Mouse (Mus musculus): ENCODE data around the gene Hs6st2.

The Hs6st2 gene

DNA sequence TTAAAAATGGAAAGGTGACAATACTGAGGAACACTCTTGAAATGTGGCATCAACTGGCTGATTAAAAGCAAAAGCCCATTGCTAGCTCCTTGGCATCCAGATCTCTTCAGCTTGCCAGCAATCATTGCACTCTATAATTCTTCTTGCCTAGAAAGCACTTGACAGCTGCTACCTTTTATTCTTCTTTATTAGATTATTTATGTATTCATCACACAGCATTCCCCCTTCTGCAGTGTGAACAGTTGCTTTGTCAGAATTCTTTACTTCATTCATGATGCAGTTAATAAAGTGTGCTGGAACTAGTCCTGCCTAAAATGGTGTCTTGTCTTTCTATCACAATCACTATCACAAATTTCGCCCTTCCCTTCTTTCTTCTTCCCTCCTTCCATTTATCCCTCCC, 332.0 kb downstream of the Hs6st2 start:
- no peak for DNase-seq (ENCODE audit: low spot score in 2 of 2)

DNA sequence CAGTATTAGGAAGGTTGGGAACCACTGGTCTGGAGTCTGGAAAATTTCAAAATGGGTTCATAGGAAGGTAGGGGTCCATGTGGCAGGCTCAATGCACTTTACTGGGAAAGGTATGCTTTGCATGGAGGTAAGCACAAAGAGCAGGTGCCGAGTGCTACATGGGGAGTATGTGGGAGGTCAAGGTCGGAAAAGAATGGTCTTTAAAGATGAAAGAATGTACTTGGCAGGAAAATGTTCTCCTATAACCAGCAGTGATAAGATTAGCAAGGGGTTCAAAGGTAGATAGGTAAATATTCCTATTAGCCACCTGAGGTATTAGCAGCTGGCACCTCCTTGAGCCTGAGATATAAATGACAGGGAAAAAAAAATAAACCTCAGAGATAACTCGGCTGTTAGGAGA, 338.1 kb downstream of the Hs6st2 start:
- no peak for DNase-seq (ENCODE audit: low spot score in 2 of 2)

Data from right cerebral cortex, postnatal 10 days (tissue).